Mouse (Mus musculus) megakaryocyte progenitor cell, adult 5-6 weeks (primary cell): ENCODE measurements around the gene Plekhg2. TPM values are rescaled to one million over a fixed set of nuclear protein-coding genes. Genes with fewer than 3 reads are reported as not detected.

ENCODE experiments used
- ATAC-seq: replicated peaks from 2 replicates; pipeline ENCODE4 v1.8.0; 2016; ENCODE audit warnings: mild to moderate bottlenecking, moderate TSS enrichment, inconsistent platforms; ENCODE audit not compliant: poor library complexity
- total RNA-seq, 2 experiments: library from RNA; stranded (forward) in 1 of 2; stranded (reverse) in 1 of 2; fragments of 157-497, 149-512 nt in 1 of 2; fragments of 200-1000 nt in 1 of 2; gene quantifications; 2 replicates each; pipeline versions ENCODE4 v1.2.3 to v1.2.4; 2015 to 2017

Gene Plekhg2
- total RNA-seq, 2 experiments from 2014 or later = 2.0 to 2.9 TPM

DNA sequence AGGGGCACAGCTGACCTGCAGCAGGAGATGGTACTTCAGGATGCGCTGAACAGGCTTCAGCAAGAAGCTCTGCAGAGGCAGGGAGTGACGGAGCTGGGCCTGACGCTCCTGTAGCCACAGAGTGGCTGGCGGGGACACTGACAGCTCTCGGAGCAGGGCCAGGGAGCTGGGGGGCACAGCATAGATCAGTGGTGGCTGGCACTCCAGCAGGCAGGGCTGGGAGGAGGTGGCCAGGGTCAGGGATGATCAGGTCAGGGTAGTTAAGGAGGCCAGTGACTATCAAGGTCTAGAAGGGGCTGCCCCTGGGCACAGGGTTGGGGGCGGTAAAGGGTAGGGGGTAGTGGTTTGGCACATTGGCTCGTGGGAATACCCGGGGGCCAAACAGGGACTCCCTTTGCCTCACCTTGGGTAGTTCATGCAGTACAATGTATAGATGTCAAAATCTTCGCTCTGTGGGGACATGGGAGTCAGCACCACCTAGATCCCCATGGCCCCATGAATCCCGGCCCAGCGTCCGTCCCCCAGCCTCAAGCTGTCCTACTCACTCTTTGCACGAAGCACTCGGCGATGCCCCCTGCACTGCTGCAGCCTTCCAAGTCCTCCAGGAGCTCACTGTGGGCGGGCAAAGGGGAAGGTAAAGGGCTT lies 4.0 kb downstream of the Plekhg2 start:
- no peak for ATAC-seq

DNA sequence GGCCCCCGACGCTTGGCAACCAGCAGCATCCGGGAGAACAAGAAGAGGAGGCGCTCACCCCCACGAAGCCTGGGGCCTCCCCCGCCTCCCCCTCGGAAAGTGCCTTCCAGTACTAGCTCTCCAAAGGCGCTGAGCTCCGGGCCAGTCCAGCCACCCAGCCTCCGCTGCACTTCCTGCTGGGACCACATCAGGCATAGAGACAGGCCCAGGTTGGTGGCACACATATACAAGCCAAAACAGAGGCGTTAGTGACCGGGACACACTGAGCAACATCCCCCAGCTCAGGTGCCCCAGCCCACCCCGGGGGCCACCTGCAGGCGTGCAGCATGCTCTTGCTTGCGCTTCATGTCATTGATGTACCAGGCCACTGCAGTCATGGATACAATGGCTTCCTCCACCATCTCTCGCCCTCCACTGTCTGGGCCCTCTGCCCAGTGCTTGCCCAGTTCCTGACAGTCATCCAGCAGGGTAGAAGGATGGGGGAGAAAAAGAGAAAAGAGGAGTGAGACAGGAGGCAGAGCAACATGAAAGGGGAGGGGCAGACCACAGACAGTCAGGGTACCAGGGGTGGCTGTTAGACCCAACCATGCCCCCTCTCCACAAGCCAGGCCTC lies 4.6 kb downstream of the Plekhg2 start:
- no peak for ATAC-seq

DNA sequence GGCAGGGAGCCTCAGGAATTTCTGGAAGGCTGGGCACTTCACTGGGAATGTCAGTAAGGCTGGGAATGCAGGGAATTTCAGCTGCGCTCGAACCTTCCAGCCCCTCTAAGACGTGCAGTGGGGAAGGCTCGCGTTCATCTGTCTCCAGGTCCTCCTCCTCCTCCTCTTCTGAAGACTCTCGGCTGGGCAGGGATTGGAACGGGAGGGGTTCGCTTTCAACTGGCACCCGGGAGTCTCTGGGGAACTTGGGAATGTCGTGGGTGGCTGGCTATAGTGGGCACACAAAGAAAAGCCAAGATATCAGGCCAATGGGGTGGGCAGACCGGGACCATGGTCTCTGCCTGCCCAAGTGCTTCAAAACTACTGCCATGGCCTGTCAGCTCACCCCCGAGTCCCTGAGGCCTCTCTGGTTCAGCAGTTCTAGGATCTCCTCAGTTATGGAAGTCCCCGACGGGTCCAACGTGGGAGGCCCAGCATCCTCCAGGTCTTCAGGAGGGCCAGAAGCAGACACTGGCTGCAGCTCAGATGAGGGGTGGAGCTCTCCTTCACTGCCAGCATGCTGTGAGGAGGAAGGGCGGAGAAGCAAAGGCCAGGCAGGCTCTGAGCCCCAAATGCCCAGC lies 9.8 kb downstream of the Plekhg2 start:
- no peak for ATAC-seq

DNA sequence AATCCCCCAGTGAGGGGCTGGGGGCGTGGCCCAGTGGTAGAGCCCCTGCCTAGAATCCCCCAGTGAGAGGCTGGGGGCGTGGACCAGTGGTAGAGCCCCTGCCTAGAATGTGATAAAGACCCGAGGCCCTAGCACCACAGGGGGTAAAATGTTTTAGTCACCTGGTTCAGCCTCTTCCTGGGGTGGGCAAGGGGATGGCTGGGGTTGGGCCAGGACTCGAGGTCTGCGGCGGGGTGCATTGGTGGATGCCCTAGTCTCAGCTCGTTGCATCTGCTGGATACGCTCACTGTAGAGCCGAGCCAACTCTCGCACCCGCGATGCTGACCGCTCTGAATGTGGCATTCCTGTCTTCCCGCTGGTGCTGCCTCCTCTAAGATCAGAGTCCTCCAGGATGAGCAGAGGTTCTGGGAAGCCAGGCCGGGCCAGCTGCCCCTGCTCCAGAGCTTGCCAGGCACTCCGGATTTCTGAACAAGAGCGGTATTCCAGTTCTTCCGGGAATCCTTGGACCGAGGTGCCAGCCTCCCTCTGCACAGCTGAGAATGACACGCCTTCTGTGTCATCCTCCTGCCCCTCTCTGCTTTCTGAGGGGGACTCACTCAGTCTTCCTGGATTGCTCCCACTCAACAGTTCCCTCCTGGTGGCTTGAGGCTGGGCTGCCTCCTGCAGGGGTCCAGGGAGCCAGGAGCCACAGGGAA lies 10.6 kb downstream of the Plekhg2 start:
- ATAC-seq = no peak

DNA sequence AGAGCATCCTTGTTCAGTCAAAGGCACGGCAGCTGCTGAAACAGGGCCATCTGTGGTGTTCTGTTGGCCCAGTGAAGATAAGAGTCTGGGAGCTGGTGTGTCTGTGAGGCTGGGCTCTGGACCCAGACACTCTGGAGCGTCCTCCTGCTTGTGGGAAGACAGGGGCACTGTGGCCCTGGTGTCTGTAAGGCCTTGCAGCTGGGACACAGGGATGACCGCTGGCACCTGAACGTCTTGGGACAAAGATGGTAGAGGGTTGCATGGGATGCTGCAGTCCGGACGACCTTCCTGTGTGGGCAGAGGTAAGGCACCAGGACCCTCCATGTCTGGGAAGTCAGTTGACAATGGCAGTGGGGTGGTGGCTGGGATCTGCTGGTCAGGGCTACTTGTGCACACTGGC lies 12.1 kb downstream of the Plekhg2 start:
- ATAC-seq = no peak

DNA sequence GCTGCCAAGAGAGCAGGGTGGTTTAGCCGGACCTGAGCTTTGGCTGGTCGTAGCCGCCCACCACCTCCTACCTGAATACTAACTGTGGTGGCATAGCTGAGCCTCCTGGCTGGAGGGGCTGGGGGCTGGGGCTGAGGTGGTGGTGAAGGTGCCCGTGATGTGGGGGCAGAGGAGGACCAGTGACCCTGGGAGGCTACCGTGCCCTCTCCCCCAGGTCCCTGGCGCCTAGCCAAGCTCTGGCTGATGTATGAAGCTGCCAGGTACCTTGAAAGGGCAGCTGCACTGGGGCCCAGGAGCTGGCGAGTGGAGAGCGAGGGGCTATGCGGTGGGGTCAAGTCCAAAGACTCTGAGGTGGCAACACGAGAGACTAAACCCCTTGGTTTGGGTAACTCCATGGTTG lies 12.5 kb downstream of the Plekhg2 start:
- no peak for ATAC-seq

DNA sequence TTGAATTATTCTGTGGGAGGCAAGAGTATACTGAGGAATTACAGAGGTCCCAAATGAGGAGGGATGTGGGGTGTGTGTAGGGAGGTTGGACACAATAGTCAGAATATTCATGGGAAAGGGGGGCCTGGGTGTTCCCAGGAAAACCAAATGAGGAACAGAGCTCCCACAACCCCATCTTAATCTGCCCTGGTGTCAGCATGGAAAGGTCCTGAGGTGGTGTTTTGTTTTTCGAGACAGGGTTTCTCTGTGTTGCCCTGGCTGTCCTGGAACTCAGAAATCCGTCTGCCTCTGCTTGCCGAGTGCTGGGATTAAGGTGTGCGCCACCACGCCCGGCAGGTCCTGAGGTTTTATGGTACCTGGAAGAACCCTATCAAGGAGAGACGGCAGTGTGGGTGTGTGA lies 14.0 kb downstream of the Plekhg2 start:
- no peak for ATAC-seq

DNA sequence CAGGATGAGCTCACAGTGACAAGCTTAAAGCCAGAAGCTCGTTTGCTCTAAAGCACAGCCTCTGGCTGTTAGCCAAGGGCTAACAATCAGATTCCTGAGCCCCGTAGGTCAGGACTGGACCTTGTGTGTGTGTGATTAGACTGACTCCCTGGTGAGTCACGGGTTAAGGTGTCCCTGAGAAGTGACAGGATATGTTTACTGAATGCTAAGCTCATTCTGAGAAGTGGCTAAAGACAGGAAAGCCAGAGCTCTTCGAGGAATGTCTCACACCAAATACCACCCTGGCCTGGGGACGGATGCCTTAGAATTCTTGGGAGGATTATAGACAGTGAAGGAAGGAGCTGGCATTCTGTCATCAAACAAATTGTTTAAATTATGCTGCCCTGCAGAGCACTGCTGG lies 14.4 kb downstream of the Plekhg2 start:
- no peak for ATAC-seq

DNA sequence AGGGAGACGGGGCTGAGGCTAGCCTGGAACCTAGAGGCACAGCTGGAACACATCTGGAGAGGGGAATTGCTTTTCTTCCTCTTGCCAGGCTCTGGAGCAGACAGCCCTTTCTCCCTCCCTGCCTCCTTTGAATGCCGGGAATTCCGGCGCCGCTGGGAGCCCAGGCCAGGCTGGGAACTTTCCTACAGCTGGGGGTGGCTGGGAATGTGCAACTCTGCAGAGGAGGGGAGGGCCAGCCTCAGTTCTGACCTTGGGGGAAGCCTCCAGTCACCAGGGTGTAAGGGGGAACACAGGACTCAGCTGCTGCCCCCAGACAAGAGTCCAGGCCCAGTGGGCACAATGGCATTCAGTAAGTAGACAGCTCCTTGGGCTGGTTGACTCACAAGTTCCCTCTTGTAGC lies 15.4 kb downstream of the Plekhg2 start:
- ATAC-seq = no peak

DNA sequence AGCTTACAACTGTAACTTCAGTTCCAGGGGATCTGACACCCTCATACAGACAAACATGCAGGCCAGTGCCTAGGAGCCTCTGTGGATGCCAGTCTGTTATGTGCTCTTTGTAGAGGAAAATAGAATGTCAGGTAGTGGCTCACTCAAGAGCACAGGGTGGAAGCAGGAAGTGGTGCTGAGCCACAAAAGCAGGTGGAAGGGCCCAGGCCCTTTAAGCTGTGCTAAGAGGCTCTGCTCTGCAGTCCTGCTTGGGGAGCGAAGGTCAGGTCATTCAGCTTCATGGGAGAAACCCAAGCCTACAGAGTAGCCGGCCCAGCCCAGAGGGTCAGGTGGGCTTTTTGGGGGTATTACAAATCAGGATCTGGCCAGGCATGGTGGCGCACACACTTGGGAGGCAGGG lies 17.2 kb downstream of the Plekhg2 start:
- no peak for ATAC-seq

DNA sequence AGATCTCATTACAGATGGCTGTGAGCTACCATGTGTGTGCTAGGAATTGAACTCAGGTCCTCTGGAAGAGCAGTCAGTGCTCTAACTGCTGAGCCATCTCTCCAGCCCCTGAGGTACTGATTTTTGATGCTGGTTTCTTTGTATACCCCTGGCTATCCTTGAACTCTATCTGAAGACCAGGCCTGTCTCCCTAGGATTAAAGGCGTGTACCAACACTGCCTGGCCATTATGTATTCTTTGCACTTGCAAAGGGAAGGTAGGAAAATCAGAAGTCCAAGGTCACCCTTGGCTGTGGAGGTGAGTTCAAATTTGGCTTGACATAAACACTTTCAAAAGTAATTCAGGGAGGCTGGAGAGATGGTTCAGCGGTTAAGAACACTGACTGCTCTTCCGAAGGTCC lies 17.8 kb downstream of the Plekhg2 start:
- ATAC-seq = no peak

DNA sequence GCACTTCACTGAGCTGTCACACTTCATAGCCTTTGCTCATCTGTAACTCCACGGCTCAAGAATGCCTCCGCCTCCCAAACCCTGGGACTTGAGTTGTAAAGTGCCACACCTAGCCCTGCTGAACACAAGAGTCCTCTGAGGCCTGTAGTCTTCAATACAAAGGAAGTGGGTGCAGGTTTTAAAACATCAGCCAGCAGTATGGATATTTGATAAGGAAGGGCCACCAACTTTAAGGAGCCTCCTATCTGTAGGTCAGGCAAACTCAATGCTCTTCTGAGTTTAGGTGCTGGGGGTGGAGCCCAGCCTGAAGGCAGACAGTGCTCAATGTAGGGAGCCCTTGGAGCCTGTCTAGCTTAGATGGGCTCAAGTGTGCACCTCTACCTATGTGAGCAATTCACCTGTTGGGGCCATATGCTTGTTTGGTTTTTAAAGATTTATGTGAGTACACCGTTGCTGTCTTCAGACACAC lies 18.3 kb downstream of the Plekhg2 start:
- no peak for ATAC-seq

DNA sequence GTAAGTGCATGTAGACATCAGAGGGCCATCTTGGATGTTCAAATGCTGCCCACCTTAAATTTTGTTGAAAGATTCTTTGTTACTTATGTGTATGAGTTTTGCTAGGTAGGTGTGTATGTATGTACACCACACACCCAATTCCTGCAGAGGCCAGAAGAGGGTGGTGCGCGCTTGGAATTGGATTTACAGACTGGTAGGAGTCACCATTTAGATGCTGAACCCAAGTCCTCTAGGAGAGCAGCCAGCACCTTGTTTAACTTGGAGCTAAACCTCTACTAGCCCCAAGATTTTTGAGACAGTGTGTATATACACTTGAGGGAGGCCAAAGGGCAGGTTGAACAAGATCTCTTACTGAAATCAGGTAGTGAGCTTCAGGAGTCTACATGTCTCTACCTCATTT lies 19.1 kb downstream of the Plekhg2 start:
- no peak for ATAC-seq

DNA sequence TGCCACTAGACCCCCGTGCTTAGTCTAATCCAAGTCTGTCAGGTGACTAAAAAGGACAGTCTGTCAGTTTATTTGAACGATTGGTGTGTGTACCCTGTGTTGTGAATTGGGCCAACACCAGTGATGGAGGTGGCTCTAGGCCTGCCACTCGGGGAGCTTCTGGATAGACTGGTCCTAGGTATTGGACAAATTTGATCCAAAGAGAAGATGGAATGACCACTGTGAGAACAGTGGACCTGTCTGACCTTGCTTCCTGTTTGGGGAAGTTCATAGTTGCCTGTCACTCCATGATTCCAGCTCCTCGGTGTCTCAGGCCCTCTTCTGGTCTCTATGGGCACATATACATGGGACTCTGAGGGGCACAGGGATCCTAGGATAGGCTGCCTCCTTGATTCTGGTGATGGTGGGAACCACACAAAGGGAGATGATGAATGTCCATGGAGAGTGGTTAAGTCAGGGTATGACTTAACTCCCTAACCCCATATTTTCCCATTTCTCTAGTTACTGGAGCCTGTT lies 20.7 kb downstream of the Plekhg2 start:
- peak; percentile 21 for ATAC-seq

DNA sequence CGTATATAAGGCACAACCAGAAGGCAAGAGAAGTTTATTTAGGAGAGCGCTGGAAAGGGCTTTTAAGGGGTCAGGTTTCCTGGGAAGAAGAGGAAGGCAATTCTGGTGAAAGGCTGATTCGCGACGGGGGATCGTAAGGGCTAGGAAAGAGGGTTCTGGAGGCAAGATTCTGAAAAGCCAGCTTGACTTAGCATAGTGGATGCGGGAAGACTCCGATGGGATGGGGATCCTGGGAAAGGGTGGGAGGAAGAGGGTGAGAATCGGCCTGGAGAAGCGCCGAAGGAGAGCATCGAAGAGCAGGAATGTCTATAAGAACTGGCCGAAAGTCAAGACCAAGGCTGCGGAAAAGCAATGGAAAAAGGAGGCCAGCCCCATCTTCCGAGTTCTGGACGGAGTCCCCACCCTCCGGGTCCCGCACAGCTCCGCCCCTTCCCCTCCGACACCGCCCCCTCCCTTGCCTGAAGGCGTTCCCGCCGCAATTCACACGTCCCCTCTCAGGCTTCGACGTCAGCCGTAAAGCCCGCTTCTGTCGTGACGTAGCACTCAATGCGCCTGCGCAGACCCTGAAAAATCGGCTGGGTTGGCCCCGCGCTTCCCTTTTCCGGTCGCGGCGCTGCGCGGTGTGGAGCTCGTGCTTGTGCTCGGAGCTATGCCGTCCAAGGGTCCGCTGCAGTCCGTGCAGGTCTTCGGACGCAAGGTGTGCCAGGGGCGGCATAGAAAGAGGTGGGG lies 22.1 kb downstream of the Plekhg2 start, which contains the start of gene Rps16:
Gene Rps16 (plus strand): TSS at position 498 of the 729 bp plus-strand sequence.
- ATAC-seq = peak; percentile 92

DNA sequence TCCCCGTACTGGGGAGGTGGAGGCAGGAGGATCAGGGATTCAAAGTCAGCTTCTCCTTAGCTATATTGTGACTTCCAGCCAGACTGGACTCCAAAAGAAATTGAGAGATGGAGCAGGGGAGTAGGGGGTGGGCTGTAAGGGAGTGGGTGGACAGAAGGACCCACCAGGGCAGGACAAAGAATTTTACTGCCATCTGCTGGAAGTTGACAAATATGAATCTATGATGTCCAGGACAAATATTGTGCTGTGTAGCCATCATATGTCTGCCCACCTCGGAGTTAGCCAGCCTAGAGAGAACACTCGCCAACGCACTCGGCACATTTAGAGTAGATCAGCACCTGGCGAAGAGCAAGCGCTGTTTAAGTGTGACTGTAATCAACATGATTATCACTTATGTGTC lies 23.8 kb downstream of the Plekhg2 start:
- ATAC-seq = no peak

DNA sequence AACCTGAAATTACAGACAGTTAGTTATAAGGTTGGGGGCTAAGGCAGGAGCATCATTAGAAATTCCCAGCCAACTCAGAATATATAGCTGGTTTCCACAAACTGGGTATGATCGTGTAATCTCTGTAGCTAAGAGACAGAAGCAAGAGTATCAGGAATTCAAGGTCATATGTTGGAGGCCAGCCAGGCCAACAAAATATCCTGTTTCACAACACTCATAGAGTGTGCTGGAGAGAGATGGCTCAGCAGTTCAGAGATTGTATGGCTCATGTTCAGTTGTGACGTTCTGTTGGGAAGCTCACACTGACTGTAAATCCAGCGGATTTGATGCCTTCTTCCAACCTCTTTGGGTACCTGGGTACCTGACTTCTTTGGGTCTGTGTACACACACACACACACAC lies 24.7 kb downstream of the Plekhg2 start:
- peak; percentile 32 for ATAC-seq

DNA sequence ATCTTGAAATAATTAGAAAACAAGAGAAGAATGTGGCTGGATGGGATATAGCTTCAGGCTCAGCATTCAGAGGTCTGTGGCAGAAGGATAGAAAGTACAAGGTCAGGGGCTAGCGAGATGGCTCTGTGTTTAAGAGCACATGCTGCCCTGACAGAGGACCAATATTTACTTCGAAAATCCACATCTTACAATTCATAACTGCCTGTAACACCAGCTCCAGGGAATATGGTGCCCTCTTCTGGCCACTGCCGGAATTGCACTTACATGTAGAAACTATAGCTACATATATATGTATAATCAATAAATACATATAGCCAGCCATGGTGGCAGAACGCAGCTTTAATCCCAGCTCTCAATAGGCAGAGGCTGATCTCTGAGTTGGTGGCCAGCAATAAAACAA lies 27.8 kb downstream of the Plekhg2 start:
- peak; percentile 85 for ATAC-seq

DNA sequence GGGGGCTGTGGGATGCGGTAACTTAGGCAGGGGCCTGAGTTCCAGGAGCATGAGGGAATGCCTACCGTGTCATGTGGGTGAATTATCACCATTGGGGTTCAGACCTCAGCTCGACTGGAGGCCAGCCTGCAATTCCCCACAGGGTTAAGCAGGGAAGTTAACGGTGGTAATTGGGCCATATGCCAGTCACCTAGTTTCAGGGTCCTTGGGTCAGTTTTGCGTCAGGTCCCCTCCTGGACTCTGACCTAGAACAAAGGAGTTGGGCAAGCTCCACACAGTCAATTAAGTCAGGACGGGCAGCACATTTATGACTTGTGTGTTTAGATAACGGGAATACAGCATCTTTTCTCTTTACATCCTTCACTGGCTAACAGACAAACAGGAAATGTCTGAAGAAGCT lies 31.0 kb downstream of the Plekhg2 start:
- ATAC-seq = no peak

DNA sequence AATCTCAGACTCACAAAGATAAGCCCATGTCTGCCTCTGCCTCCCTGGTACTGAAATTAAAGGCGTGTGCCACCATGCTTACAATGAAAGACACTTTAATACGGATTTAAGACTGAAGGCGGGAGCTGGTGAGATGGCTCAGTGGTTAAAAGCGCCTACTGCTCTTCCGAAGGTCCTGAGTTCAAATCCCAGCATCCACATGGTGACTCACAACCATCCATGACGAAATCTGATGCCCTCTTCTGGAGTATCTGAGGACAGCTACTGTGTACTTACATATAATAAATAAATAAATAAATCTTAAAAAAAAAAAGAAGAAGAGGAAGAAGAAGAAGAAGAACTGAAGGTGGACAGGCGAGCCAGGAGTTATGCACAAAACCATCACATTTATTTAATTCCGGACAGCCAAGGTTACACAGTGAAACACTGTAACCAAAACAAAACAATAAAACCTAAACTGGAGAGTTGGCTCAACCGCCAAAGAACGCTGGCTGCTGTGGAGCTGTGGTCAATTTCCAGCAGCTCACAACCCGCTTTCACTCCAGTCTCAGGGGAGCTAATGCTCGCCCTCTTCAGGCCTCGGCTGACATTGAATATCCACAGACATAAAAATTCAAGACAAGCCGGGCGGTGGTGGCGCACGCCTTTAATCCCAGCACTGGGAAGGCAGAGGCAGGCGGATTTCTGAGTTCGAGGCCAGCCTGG lies 33.0 kb downstream of the Plekhg2 start:
- ATAC-seq = peak; percentile 71
